Mouse (Mus musculus) urinary bladder, adult 2 months (tissue): ENCODE data around the gene Fah. TPM values are rescaled to one million over a fixed set of nuclear protein-coding genes. Genes with fewer than 3 reads are reported as not detected.

ENCODE experiments used
- DNase-seq: peaks from one replicate; pipeline ENCODE4 v3.0.0; 2022; ENCODE audit warnings: low spot score
- polyA plus RNA-seq: library from polyadenylated mRNA; depleted of rRNA; stranded (reverse); fragments of >200 nt; gene quantifications from 2 replicates; pipeline ENCODE4 v1.2.3, GENCODE M21; 2012

The Fah gene
- polyA plus RNA-seq, 1 experiment = 36.3 TPM

- DNase-seq = no peak
These were observed 11.6 kb downstream of the Fah start for GRCm38 (mm10) chr7:84594917-84595303.

GRCm38 (mm10) chr7:84594087-84594916 is 12.2 kb downstream of the Fah start:
- no peak for DNase-seq

DNA sequence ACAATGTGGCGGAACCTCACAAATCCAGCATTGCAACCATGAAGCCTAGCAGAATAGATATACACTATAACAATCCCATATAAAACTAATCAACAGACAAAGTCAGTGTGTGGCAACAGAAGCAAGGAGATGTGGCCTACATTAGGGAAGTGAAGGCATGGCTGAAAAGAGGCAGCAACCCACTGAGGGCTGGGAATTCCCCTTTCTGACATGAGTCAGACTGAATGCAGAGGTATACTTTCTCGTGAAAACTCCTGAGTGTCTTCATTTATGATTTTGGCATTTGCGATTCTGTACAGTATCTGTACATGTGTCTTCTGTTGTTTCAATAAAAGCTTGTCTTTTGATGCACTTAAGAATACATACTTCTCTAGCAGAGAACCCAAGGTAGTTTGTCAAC is 15.2 kb downstream of the Fah start:
- no peak for DNase-seq

DNA sequence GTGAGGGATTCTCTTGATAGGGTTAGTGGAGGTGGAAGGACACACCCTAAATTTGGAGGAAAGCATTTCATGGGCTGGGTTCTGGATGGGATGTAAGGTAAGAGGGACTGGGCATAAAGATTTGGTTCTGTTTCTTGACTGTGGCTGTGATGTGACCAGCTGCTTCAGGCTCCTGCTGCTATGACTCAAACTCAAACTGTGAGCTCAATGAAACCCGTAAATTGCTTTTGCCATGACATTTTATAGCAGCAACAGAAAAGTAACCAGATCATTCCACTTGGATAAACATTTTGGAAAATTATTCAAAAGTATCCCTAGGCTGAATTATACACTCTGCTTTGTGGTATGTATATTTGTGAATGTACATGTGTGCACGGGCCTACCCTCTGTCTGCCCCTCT is 15.9 kb downstream of the Fah start:
- DNase-seq = no peak

- no peak for DNase-seq
These were observed 19.3 kb downstream of the Fah start for GRCm38 (mm10) chr7:84587101-84587783.

GRCm38 (mm10) chr7:84586360-84587100 is 20.0 kb downstream of the Fah start:
- no peak for DNase-seq

- DNase-seq = no peak
These were observed 21.4 kb downstream of the Fah start for GRCm38 (mm10) chr7:84585086-84585485.

GRCm38 (mm10) chr7:84579769-84580168 is 26.8 kb downstream of the Fah start:
- no peak for DNase-seq

DNA sequence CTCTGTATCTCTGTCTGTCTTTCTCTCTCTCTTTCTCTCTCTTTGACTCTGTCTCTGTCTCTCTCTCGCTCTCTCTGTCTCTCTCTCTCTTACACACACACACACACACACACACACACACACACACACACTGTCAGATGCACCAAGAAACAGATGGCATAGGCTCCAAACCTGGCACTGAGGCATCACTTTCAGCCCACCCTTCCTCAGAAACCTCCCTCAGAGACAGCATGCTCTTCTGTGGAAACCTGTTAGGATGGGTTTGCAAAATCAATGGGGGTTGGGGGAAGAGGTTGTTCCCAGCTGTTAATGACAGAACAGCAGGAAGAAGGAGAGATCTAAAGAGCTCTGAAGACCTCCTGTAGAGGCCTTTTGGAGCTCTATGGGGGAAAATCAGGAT is 27.7 kb downstream of the Fah start:
- no peak for DNase-seq

- no peak for DNase-seq
These were observed 29.5 kb downstream of the Fah start for GRCm38 (mm10) chr7:84577034-84577433.

DNA sequence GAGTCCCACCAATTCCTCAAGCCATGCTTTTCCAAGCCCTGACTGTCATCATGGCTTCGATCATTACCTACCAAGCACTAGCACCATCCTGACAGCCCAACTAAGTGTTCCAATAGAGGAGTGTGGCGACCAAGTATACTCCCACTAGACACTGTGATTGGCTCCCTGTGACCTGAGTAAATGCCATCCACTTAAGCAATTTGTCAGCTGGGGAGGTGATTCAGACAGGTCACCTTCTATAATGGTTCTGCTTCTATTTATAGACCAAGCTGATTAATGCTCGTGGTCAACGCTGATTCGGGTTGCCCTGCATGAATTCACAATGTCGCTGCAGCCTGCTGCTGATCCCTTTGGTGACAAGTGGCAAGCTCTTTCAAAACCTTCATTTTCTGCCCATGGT is 40.3 kb downstream of the Fah start:
- DNase-seq = no peak

DNA sequence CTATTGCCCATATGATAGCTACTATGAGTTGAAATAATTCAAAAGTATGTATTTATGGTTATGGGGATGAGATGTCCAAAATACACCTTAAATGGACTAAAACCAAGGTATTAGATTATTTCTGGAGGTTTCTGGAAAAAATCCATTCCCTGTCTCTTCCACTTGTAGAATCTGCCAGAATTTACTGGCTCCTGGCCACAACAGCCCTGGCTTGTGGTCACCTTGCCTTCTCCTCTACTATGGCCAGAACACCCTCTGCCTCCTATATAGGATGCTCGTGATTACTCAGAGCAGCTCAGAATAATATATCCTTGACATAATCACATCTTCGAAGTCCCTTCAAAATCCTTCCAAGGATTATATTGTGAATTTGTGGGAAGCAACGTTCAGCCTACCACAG is 42.3 kb downstream of the Fah start:
- DNase-seq = no peak

- DNase-seq = no peak
These were observed 46.0 kb downstream of the Fah start for GRCm38 (mm10) chr7:84560500-84560899.

- DNase-seq = no peak
These were observed 49.2 kb downstream of the Fah start for GRCm38 (mm10) chr7:84557332-84557731.

DNA sequence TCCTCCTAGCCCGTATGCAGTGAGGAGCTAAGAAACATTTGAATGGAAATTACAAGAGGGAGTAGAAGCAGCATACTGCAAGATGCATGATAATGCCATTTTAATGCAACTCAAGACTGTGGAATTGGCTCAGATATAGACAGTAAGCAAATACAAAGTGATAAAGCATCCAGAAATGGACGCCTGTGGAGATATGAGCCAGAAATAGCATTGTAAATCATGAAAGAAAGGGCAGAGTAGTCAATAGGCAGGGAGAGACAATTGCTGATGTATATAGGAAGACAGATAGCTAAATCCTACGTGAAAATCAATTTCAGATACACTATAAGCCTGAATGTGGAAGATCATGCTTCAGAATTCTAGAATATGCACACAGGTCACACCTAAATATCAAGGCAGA is 51.2 kb downstream of the Fah start:
- DNase-seq = no peak

DNA sequence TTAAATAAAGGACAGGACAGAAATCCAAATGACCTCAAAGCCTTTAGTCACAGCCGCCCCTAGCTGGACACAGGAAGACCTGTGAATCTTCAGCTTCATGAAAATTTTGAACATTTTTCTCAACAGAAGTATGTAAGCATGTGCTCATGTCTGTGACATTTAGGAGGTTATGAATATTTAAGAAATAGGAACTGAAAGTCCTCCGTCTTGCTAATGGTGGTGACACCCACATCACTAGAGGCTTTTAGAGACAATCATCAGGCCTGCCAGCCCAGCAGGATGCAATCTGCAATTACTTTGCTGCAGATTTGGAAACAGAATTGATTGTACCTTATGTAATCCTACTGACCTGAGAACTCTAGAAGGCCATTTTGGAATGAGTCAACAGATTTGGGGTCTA is 55.0 kb downstream of the Fah start:
- no peak for DNase-seq

- no peak for DNase-seq
These were observed 59.9 kb downstream of the Fah start for GRCm38 (mm10) chr7:84546667-84547066.

- no peak for DNase-seq
These were observed 61.6 kb downstream of the Fah start for GRCm38 (mm10) chr7:84544946-84545345.
